Mouse (Mus musculus) left cerebral cortex, adult 9 months (tissue): Measurements from ENCODE around the gene Brd4.

Source experiments
- DNase-seq, 2 experiments: peaks; one replicate each; pipeline ENCODE4 v3.0.0; 2022; ENCODE audit warnings: low spot score in 2 of 2

Brd4 gene

GRCm38 (mm10) chr17:32284262-32285137 is at the start of gene Brd4:
Brd4 (minus strand) TSS chr17:32284722.
- DNase-seq: peak; percentile 78 to 90

GRCm38 (mm10) chr17:32333675-32334303 is 49.3 kb upstream of the Brd4 start:
- DNase-seq: no peak

- DNase-seq: no peak
Observed at GRCm38 (mm10) chr17:32327501-32327900, 43.0 kb upstream of the Brd4 start.

- no peak for DNase-seq
Observed at GRCm38 (mm10) chr17:32322809-32323208, 38.3 kb upstream of the Brd4 start.

- no peak for DNase-seq
Observed at GRCm38 (mm10) chr17:32321836-32322235, 37.3 kb upstream of the Brd4 start.

GRCm38 (mm10) chr17:32321390-32321734 is 36.8 kb upstream of the Brd4 start:
- no peak for DNase-seq

- DNase-seq: peak; percentile 99
Observed at GRCm38 (mm10) chr17:32320597-32321389, 36.3 kb upstream of the Brd4 start, which contains the start of gene Akap8. Akap8 (minus strand) TSS chr17:32321238.

GRCm38 (mm10) chr17:32319950-32320349 is 35.4 kb upstream of the Brd4 start:
- DNase-seq: peak in 1 of 2 experiments; percentile 12

GRCm38 (mm10) chr17:32317708-32318107 is 33.2 kb upstream of the Brd4 start:
- no peak for DNase-seq

GRCm38 (mm10) chr17:32317032-32317431 is 32.5 kb upstream of the Brd4 start:
- DNase-seq: no peak

- no peak for DNase-seq
Observed at GRCm38 (mm10) chr17:32315560-32315959, 31.0 kb upstream of the Brd4 start.

GRCm38 (mm10) chr17:32313892-32314291 is 29.4 kb upstream of the Brd4 start:
- DNase-seq: no peak

- DNase-seq: no peak
Observed at GRCm38 (mm10) chr17:32312801-32313200, 28.3 kb upstream of the Brd4 start.

- DNase-seq: no peak
Observed at GRCm38 (mm10) chr17:32307963-32308362, 23.4 kb upstream of the Brd4 start.

- DNase-seq: no peak
Observed at GRCm38 (mm10) chr17:32298125-32298524, 13.6 kb upstream of the Brd4 start.

GRCm38 (mm10) chr17:32295901-32296300 is 11.4 kb upstream of the Brd4 start:
- DNase-seq: no peak

- DNase-seq: no peak
Observed at GRCm38 (mm10) chr17:32295160-32295559, 10.6 kb upstream of the Brd4 start.

GRCm38 (mm10) chr17:32285138-32285670 is 682 bp upstream of the Brd4 start:
- DNase-seq: no peak

GRCm38 (mm10) chr17:32283771-32284221 is 726 bp downstream of the Brd4 start:
- peak in 1 of 2 experiments; percentile 19 for DNase-seq

GRCm38 (mm10) chr17:32283341-32283740 is 1.2 kb downstream of the Brd4 start:
- DNase-seq: no peak

GRCm38 (mm10) chr17:32281611-32282310 is 2.8 kb downstream of the Brd4 start:
- no peak for DNase-seq
